Mouse (Mus musculus): ENCODE measurements around the gene Masp2. TPM values are rescaled to one million over a fixed set of nuclear protein-coding genes. Genes with fewer than 3 reads are reported as not detected.

The Masp2 gene
- total RNA-seq, 4 experiments from 2014 or later = 1.9 to 4.2 (median 2.7) TPM

Other genes with a start within 250 kb of the Masp2 start
- gene Ubiad1, start 157.8 kb upstream of the Masp2 start, total RNA-seq (2022) = 10 to 100 TPM in 1 of 4 experiments, 1 to 10 TPM in 3; 7.9 to 10.3 (median 8.9) TPM
- 10 to 100 TPM; 85.6 to 96.1 (median 92.3) TPM for gene Mtor, start 153.9 kb upstream of the Masp2 start, total RNA-seq (2022)
- gene Angptl7, start 102.1 kb upstream of the Masp2 start, total RNA-seq (2022) = under 1 TPM; 0.50 to 0.84 (median 0.73) TPM
- gene Exosc10, start 44.1 kb upstream of the Masp2 start, total RNA-seq (2022) = 10 to 100 TPM; 47.1 to 49.6 (median 48.2) TPM
- 10 to 100 TPM; 76.3 to 81.3 (median 77.7) TPM for gene Srm, start 11.1 kb upstream of the Masp2 start, total RNA-seq (2022)
- gene Tardbp, start 24.5 kb downstream of the Masp2 start, total RNA-seq (2022) = 100 to 1,000 TPM; 182 to 208 (median 193) TPM
- gene Gm572, start 40.8 kb downstream of the Masp2 start, total RNA-seq (2022) = under 1 TPM in 2 of 4 experiments, not detected in 2; 0.23 to 0.44 TPM
- 1 to 10 TPM; 1.2 to 2.4 (median 1.7) TPM for gene Casz1, start 201.9 kb downstream of the Masp2 start, total RNA-seq (2022)